Mouse (Mus musculus): ENCODE results near the gene Castor1.

- TF ChIP-seq GATA1 (IDR thresholded peaks at IDR 0.05; ENCODE audit: borderline replicate concordance, low read length) (no peak), FLI1 (IDR thresholded peaks at IDR 0.05; ENCODE audit: low read length) (no peak)
Measured at GRCm38 (mm10) chr11:4226569-4227325, 8.7 kb downstream of the Castor1 start.

Data from megakaryocyte, embryonic 14.5 days (primary cell).